Mouse (Mus musculus) liver, embryonic 14.5 days (tissue): ENCODE results near the gene Dok3.
A peak's percentile ranks its signal among the peaks of the same experiment; 100 is the strongest.

Source experiments
- CTCF ChIP-seq: IDR thresholded peaks from 2 replicates; pipeline ENCODE4 v1.5.1; 2016; ENCODE audit warnings: antibody characterized with exemption, low read depth, control low read depth
- EP300 ChIP-seq: IDR thresholded peaks from 2 replicates; pipeline ENCODE4 v1.6.1; 2016; ENCODE audit warnings: antibody characterized with exemption, low read depth

GRCm38 (mm10) chr13:55510668-55511491, 18.2 kb downstream of the Dok3 start:
- peak; percentile 42 for TF ChIP-seq CTCF
- no peak for TF ChIP-seq EP300
